Mouse (Mus musculus): ENCODE measurements around the gene Osbpl10. TPM values are rescaled to one million over a fixed set of nuclear protein-coding genes. Genes with fewer than 3 reads are reported as not detected.

Osbpl10 gene
- 7.9 and 8.4 TPM in 2 replicates for polyA plus RNA-seq (2012; rRNA removed)
- 3.4 TPM in 2 replicates for polyA plus RNA-seq (2014; fragmentation: Nextera tagmentation; extraction: Ambion mirVana)

DNA sequence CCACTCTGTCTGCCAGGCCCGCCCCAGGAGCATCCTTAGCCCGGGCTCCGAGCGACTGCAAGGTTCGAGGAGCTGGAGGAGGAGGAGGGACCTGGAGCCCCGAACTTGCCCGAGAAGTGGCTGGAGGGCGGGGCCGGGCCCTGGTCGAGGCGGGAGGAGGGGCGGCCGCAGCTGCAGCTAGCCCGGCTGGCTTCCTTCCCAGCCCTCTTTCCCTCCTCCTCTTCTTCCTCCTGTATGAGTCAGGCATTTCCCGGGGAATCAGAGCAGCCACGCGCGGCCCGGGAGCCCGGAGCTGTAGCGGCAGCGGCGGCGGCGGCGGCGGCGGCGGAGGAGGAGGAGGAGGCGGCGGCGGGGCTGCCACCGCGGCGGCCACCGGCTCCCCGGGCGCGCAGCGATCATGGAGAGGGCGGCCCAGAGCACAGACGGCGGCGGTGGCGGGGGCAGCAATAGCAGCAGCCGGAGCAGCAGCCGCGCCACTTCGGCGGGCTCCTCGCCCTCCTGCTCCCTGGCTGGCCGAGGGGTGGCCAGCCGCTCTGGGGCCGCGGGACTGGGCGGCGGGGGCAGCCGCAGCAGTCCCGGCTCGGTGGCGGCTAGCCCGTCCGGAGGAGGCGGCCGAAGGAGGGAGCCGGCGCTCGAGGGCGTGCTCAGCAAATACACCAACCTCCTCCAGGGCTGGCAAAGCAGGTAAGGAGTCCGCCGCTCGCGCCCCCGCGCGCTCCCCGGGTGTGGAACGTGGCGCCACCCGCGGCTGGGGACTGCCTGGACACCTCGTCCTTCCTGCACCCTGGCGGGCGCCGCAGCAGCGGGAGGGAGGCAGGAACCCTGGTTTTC lies at the start of gene Osbpl10:
Osbpl10 (plus strand) TSS at position 289 of the 831 bp plus-strand sequence.
- peak; percentile 84 for DNase-seq (ENCODE audit: low spot score)
- Histone ChIP-seq H3K27me3 (ENCODE audit: control insufficient read depth, insufficient read depth, low read length) (no peaks in the 10 kb centered on the region), H3K27ac (replicated peaks; ENCODE audit: low read depth, low read length) (peak within 1 kb of the TSS; percentile 78), H3K4me1 (ENCODE audit: control insufficient read depth, insufficient read depth, low read length) (peaks cover 18% of the 10 kb centered on the region), H3K4me2 (replicated peaks; ENCODE audit: low read depth, low read length, severe bottlenecking) (peak within 1 kb of the TSS; percentile 91), H3K9ac (ENCODE audit: low read depth, low read length, severe bottlenecking) (peak within 1 kb of the TSS; percentile 85), H3K36me3 (ENCODE audit: control insufficient read depth, insufficient read depth, low read length) (no peaks in the 10 kb centered on the region), H3K9me3 (ENCODE audit: control insufficient read depth, low read length) (no peaks in the 10 kb centered on the region), H3K4me3 (replicated peaks; ENCODE audit: low read length) (peak within 1 kb of the TSS; percentile 80)
- ATAC-seq (ENCODE audit: low FRiP score, low read depth): peak; percentile 88
- under 1% methylated on average over 24 of the region's 86 CpGs for WGBS
- TF ChIP-seq POLR2A (IDR thresholded peaks at IDR 0.05; ENCODE audit: borderline replicate concordance, extremely low read depth, insufficient read depth, insufficient read length): no peak

DNA sequence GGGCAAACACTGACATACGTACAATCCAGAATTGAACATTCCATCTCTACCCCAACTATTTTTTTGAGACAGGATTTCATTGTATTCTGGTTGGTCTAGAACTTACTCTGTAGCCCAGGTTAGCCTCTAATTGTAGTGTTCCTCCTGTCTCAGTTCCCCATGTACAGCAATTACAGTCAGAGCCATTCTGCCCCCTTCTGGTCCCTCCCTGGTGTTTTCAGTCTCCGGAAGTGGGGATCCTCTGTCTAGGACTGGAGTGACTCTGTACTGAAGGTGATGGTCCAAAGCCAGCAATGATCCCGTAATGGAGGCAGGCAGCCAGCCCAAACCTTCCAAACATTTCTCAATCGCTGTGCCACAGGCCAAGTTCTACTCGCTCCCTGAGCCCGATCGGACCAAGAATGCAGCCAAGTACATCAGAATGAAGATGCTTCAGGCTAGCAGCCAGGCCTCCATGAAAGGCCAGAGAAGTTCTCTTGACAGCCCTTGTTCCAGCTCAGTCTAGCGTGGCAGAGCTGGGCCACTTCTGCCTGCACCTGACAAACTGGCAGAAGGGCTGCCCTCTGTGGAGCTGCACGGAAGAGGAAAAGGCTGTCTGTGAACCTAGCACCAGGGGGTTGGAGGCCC lies 47.8 kb upstream of the Osbpl10 start:
- Histone ChIP-seq H3K27me3 (ENCODE audit: control insufficient read depth, insufficient read depth, low read length) (no peaks in the 10 kb centered on the region), H3K4me2 (replicated peaks; ENCODE audit: low read depth, low read length, severe bottlenecking) (no peak overlapping the region), H3K4me3 (replicated peaks; ENCODE audit: low read length) (no peak overlapping the region), H3K27ac (replicated peaks; ENCODE audit: low read depth, low read length) (no peak overlapping the region), H3K36me3 (ENCODE audit: control insufficient read depth, insufficient read depth, low read length) (no peaks in the 10 kb centered on the region), H3K9ac (ENCODE audit: low read depth, low read length, severe bottlenecking) (no peak overlapping the region), H3K4me1 (ENCODE audit: control insufficient read depth, insufficient read depth, low read length) (peaks cover 8% of the 10 kb centered on the region), H3K9me3 (ENCODE audit: control insufficient read depth, low read length) (no peaks in the 10 kb centered on the region)
- TF ChIP-seq POLR2A (IDR thresholded peaks at IDR 0.05; ENCODE audit: borderline replicate concordance, extremely low read depth, insufficient read depth, insufficient read length): no peak
- ATAC-seq (ENCODE audit: low FRiP score, low read depth) (no peak), DNase-seq (ENCODE audit: low spot score) (no peak)
- WGBS: 82% methylated on average over 9 of the region's 9 CpGs

DNA sequence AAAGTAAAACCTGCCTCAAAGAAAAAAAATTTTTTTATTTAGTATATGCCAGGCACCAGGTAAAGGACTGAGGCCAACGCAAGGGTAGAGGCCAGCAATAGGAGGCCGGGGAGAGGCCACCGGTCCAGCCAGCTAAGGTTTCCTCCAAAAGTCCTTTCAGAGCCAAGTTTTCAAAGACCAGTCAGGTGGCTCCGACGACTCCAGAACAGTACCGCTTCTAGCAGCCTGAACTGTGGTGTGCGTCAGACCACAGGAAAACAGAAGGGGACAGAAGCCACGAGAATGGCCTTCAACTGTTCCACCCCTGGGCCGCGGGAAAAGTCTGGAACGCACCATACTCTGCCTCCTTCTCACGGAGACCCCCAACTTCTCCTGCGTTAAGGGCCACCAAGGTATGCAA lies 45.8 kb upstream of the Osbpl10 start:
- Histone ChIP-seq H3K4me3 (replicated peaks; ENCODE audit: low read length) (peak overlapping the region; percentile 57), H3K4me2 (replicated peaks; ENCODE audit: low read depth, low read length, severe bottlenecking) (peak overlapping the region; percentile 97), H3K36me3 (ENCODE audit: control insufficient read depth, insufficient read depth, low read length) (no peaks in the 10 kb centered on the region), H3K9me3 (ENCODE audit: control insufficient read depth, low read length) (no peaks in the 10 kb centered on the region), H3K9ac (ENCODE audit: low read depth, low read length, severe bottlenecking) (peak overlapping the region; percentile 55), H3K27me3 (ENCODE audit: control insufficient read depth, insufficient read depth, low read length) (no peaks in the 10 kb centered on the region), H3K27ac (replicated peaks; ENCODE audit: low read depth, low read length) (no peak overlapping the region), H3K4me1 (ENCODE audit: control insufficient read depth, insufficient read depth, low read length) (peaks cover 8% of the 10 kb centered on the region)
- DNase-seq (ENCODE audit: low spot score) (no peak), ATAC-seq (ENCODE audit: low FRiP score, low read depth) (no peak)
- no peak for TF ChIP-seq POLR2A (IDR thresholded peaks at IDR 0.05; ENCODE audit: borderline replicate concordance, extremely low read depth, insufficient read depth, insufficient read length)
- 26% methylated on average over 13 of the region's 13 CpGs for WGBS

DNA sequence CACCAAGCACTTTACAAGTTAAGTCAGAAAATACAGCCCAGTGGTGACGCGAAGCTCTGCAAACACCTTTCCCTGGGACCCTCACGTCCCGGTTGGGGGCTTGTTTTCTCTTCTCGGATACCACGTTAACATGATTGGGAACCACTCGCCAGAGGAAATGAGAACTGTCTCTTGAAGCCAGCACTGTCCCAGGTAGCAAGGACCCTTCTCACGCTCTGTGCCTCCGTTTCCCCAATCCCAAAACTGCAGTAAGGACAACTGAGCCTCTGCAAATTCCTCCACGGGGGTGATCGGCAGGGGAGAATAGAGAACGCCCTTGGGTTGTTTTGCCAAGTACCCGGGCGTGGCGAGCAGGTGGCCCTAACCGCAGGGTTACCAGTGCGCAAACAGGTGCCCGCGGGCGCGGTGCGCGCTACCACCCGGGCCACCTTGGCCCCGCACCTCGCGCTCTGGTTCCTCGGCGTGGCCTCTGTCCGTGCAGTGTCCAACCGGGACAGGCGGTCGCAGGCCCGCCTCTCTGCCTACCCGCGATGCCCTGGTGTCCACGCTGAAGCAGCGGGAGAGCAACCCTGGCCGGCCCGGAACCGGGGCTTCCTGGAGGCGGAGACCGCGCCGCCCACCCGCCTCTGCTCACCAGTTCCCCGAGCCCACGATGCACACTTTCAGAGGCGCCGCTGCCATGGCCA lies 45.2 kb upstream of the Osbpl10 start:
- Histone ChIP-seq H3K27ac (replicated peaks; ENCODE audit: low read depth, low read length) (peak overlapping the region; percentile 63; the same call in 1 of the 2 replicates), H3K4me2 (replicated peaks; ENCODE audit: low read depth, low read length, severe bottlenecking) (peak overlapping the region; percentile 97), H3K9ac (ENCODE audit: low read depth, low read length, severe bottlenecking) (peak overlapping the region; percentile 55), H3K27me3 (ENCODE audit: control insufficient read depth, insufficient read depth, low read length) (no peaks in the 10 kb centered on the region), H3K9me3 (ENCODE audit: control insufficient read depth, low read length) (no peaks in the 10 kb centered on the region), H3K36me3 (ENCODE audit: control insufficient read depth, insufficient read depth, low read length) (no peaks in the 10 kb centered on the region), H3K4me1 (ENCODE audit: control insufficient read depth, insufficient read depth, low read length) (peaks cover 8% of the 10 kb centered on the region), H3K4me3 (replicated peaks; ENCODE audit: low read length) (peak overlapping the region; percentile 57)
- no peak for DNase-seq (ENCODE audit: low spot score)
- ATAC-seq (ENCODE audit: low FRiP score, low read depth): peak; percentile 28; the same call in 1 of the 2 replicates
- WGBS: under 1% methylated on average over 33 of the region's 50 CpGs
- TF ChIP-seq POLR2A (IDR thresholded peaks at IDR 0.05; ENCODE audit: borderline replicate concordance, extremely low read depth, insufficient read depth, insufficient read length): no peak

DNA sequence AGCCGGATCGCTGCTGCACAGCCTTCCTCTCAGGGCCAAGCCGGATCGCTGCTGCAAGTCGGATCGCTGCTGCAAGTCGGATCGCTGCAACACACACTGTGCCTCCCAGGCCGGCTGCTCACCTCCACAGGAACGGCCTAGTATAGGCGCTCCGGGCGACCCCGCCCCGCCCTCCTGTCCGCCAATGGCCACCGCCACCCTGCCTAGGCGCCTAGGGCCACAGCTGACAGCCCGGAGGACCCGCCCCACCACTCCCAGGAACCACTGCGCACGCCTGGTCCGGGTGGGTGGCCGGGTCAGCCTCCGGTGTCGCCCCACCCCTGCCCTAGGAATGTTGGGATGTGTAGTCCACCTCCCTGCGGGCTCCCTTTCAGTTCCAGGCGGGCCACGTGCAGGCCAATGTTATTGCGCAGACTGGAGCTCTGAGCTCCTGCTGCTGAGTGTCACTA lies 44.6 kb upstream of the Osbpl10 start, which contains the start of gene Gpd1l:
Gpd1l (minus strand) TSS at position 265 of the 449 bp plus-strand sequence.
- 0 out of 2 replicates have a peak, but pooled peaks have one; percentile 30 for TF ChIP-seq POLR2A (IDR thresholded peaks at IDR 0.05; ENCODE audit: borderline replicate concordance, extremely low read depth, insufficient read depth, insufficient read length)
- H3K27ac ChIP-seq (replicated peaks; ENCODE audit: low read depth, low read length): peak within 1 kb of the TSS; percentile 63; the same call in 1 of the 2 replicates

More for the DNA sequence above, 44.6 kb upstream of the Osbpl10 start, which contains the start of gene Gpd1l:
- peak within 1 kb of the TSS; percentile 57 for H3K4me3 ChIP-seq (replicated peaks; ENCODE audit: low read length)
- WGBS: under 1% methylated on average over 29 of the region's 30 CpGs
- H3K27me3 ChIP-seq (ENCODE audit: control insufficient read depth, insufficient read depth, low read length): no peaks in the 10 kb centered on the region
- H3K9me3 ChIP-seq (ENCODE audit: control insufficient read depth, low read length): no peaks in the 10 kb centered on the region
- peak within 1 kb of the TSS; percentile 55 for H3K9ac ChIP-seq (ENCODE audit: low read depth, low read length, severe bottlenecking)
- peaks cover 8% of the 10 kb centered on the region for H3K4me1 ChIP-seq (ENCODE audit: control insufficient read depth, insufficient read depth, low read length)
- ATAC-seq (ENCODE audit: low FRiP score, low read depth) (peak; percentile 98), DNase-seq (ENCODE audit: low spot score) (peak; percentile 95)
- H3K36me3 ChIP-seq (ENCODE audit: control insufficient read depth, insufficient read depth, low read length): no peaks in the 10 kb centered on the region
- peak within 1 kb of the TSS; percentile 97 for H3K4me2 ChIP-seq (replicated peaks; ENCODE audit: low read depth, low read length, severe bottlenecking)
